Mouse (Mus musculus) right cerebral cortex, postnatal 4 days (tissue): ENCODE measurements around the gene Gm7792.
"Not testable (repeated sequence)": the region's sequence is repeated elsewhere in the genome, so short reads cannot be mapped to it uniquely, and the experiment has no call there.

ENCODE experiments used
- DNase-seq: peaks from one replicate; pipeline ENCODE4 v3.0.0-alpha.2; 2022

Gm7792 gene

DNA sequence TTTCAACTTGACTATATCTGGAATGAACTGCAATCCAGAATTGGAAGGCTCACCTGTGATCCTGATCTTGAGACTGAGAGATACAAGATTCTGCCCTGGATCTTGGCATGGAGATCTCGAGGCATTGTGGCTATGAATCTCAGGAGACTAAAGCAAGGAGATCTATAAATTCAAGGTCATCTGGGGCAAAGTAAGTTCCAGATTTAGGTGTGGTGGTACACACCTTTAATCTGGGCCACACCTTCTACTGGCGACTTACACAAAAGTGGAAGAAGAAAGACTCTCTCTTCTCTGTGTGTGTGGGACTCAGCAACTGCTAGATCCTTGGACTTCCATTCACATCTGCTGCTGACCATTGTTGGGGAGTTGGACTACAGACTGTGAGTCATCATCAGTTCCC lies at the start of gene Gm7792:
Gene Gm7792, plus strand, starts transcription at position 301 of the 400 bp plus-strand sequence.
- not testable (repeated sequence) for DNase-seq
